Mouse (Mus musculus): ENCODE measurements around the gene Slc38a9. TPM values are rescaled to one million over a fixed set of nuclear protein-coding genes. Genes with fewer than 3 reads are reported as not detected.

Slc38a9 gene
- 6.6 and 9.7 TPM in 2 replicates for polyA plus RNA-seq (2015; fragmentation: Nextera tagmentation; extraction: Ambion mirVana)

- peak; percentile 98 for ATAC-seq
- peak within 1 kb of the TSS; percentile 83 for H3K4me3 ChIP-seq (ENCODE audit: low read depth, low read length)
- TF ChIP-seq CTCF (IDR thresholded peaks at IDR 0.05; ENCODE audit: low read depth), result no peak
- peak within 1 kb of the TSS; percentile 78 for H3K9ac ChIP-seq (ENCODE audit: low read depth, low read length)
- H3K27me3 ChIP-seq (replicated peaks; ENCODE audit: control insufficient read depth, insufficient read depth, low read length), result no peaks in the 10 kb centered on the region; the same call in 1 of the 2 replicates
- H3K9me3 ChIP-seq (ENCODE audit: control insufficient read depth), result no peaks in the 10 kb centered on the region
- peak within 1 kb of the TSS; percentile 95 for H3K4me2 ChIP-seq (replicated peaks; ENCODE audit: low read depth)
- H3K27ac ChIP-seq (ENCODE audit: low read depth, low read length), result no peak within 1 kb of the TSS
- H3K36me3 ChIP-seq (ENCODE audit: control insufficient read depth, insufficient read depth), result no peaks in the 10 kb centered on the region
- under 1% methylated on average over 33 of the region's 33 CpGs for WGBS
- H3K4me1 ChIP-seq (replicated peaks; ENCODE audit: control insufficient read depth, insufficient read depth, low read length), result 0 out of 2 replicates have a peak, but pooled peaks cover 3% of the 10 kb centered on the region
These were observed at the start of gene Slc38a9 for GRCm38 (mm10) chr13:112660574-112661381. TSS of gene Slc38a9 (plus strand) at chr13:112660751.

DNA sequence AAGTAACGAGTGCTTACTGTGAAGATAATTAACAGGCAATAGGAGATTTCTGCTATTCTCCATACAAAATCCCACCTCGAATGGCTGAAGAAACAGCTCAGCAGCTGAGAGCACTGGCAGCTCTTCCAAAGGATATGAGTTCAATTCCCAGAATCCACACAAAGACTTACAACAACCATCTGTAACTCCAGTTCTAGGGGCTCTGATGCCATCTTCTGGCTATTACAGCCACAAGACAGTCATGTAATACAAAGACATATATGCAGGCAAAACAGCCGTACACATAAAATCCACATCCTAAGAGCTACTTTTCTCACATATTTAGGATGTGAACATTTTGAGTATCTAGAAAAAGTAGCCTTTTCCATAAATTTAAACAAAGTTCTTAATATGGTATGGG is 39.0 kb upstream of the Slc38a9 start:
- Histone ChIP-seq H3K4me1 (replicated peaks; ENCODE audit: control insufficient read depth, insufficient read depth, low read length) (no peaks in the 10 kb centered on the region), H3K36me3 (ENCODE audit: control insufficient read depth, insufficient read depth) (no peaks in the 10 kb centered on the region), H3K27ac (ENCODE audit: low read depth, low read length) (no peak overlapping the region), H3K4me3 (ENCODE audit: low read depth, low read length) (no peak overlapping the region), H3K9me3 (ENCODE audit: control insufficient read depth) (no peaks in the 10 kb centered on the region), H3K27me3 (replicated peaks; ENCODE audit: control insufficient read depth, insufficient read depth, low read length) (no peaks in the 10 kb centered on the region), H3K4me2 (replicated peaks; ENCODE audit: low read depth) (no peak overlapping the region), H3K9ac (ENCODE audit: low read depth, low read length) (no peak overlapping the region)
- 53% methylated on average over 3 of the region's 3 CpGs for WGBS
- peak; percentile 52 for TF ChIP-seq CTCF (IDR thresholded peaks at IDR 0.05; ENCODE audit: low read depth)
- no peak for ATAC-seq

GRCm38 (mm10) chr13:112623656-112624055 is 36.9 kb upstream of the Slc38a9 start:
- ATAC-seq, result no peak
- WGBS, result 58% methylated on average over 7 of the region's 7 CpGs
- H3K36me3 ChIP-seq (ENCODE audit: control insufficient read depth, insufficient read depth), result no peaks in the 10 kb centered on the region
- no peaks in the 10 kb centered on the region for H3K9me3 ChIP-seq (ENCODE audit: control insufficient read depth)
- H3K4me2 ChIP-seq (replicated peaks; ENCODE audit: low read depth), result no peak overlapping the region
- no peak overlapping the region for H3K4me3 ChIP-seq (ENCODE audit: low read depth, low read length)
- no peaks in the 10 kb centered on the region for H3K4me1 ChIP-seq (replicated peaks; ENCODE audit: control insufficient read depth, insufficient read depth, low read length)
- no peak overlapping the region for H3K27ac ChIP-seq (ENCODE audit: low read depth, low read length)
- no peak overlapping the region for H3K9ac ChIP-seq (ENCODE audit: low read depth, low read length)
- no peak for TF ChIP-seq CTCF (IDR thresholded peaks at IDR 0.05; ENCODE audit: low read depth)
- H3K27me3 ChIP-seq (replicated peaks; ENCODE audit: control insufficient read depth, insufficient read depth, low read length), result no peaks in the 10 kb centered on the region

GRCm38 (mm10) chr13:112624622-112625021 is 35.9 kb upstream of the Slc38a9 start:
- no peaks in the 10 kb centered on the region for H3K27me3 ChIP-seq (replicated peaks; ENCODE audit: control insufficient read depth, insufficient read depth, low read length)
- 65% methylated on average over 3 of the region's 3 CpGs for WGBS
- no peak for TF ChIP-seq CTCF (IDR thresholded peaks at IDR 0.05; ENCODE audit: low read depth)
- no peak overlapping the region for H3K4me3 ChIP-seq (ENCODE audit: low read depth, low read length)
- H3K27ac ChIP-seq (ENCODE audit: low read depth, low read length), result no peak overlapping the region
- no peak for ATAC-seq
- H3K4me2 ChIP-seq (replicated peaks; ENCODE audit: low read depth), result no peak overlapping the region
- H3K9me3 ChIP-seq (ENCODE audit: control insufficient read depth), result no peaks in the 10 kb centered on the region
- no peaks in the 10 kb centered on the region for H3K36me3 ChIP-seq (ENCODE audit: control insufficient read depth, insufficient read depth)
- H3K4me1 ChIP-seq (replicated peaks; ENCODE audit: control insufficient read depth, insufficient read depth, low read length), result no peaks in the 10 kb centered on the region
- H3K9ac ChIP-seq (ENCODE audit: low read depth, low read length), result no peak overlapping the region

- Histone ChIP-seq H3K9ac (ENCODE audit: low read depth, low read length) (no peak overlapping the region), H3K4me3 (ENCODE audit: low read depth, low read length) (no peak overlapping the region), H3K27ac (ENCODE audit: low read depth, low read length) (no peak overlapping the region), H3K4me1 (replicated peaks; ENCODE audit: control insufficient read depth, insufficient read depth, low read length) (no peaks in the 10 kb centered on the region), H3K4me2 (replicated peaks; ENCODE audit: low read depth) (no peak overlapping the region), H3K27me3 (replicated peaks; ENCODE audit: control insufficient read depth, insufficient read depth, low read length) (no peaks in the 10 kb centered on the region), H3K9me3 (ENCODE audit: control insufficient read depth) (no peaks in the 10 kb centered on the region), H3K36me3 (ENCODE audit: control insufficient read depth, insufficient read depth) (no peaks in the 10 kb centered on the region)
- no peak for ATAC-seq
- no peak for TF ChIP-seq CTCF (IDR thresholded peaks at IDR 0.05; ENCODE audit: low read depth)
These were observed 35.0 kb upstream of the Slc38a9 start for GRCm38 (mm10) chr13:112625566-112625965.

- Histone ChIP-seq H3K4me1 (replicated peaks; ENCODE audit: control insufficient read depth, insufficient read depth, low read length) (no peaks in the 10 kb centered on the region), H3K9me3 (ENCODE audit: control insufficient read depth) (no peaks in the 10 kb centered on the region), H3K4me3 (ENCODE audit: low read depth, low read length) (no peak overlapping the region), H3K4me2 (replicated peaks; ENCODE audit: low read depth) (no peak overlapping the region), H3K27ac (ENCODE audit: low read depth, low read length) (no peak overlapping the region), H3K9ac (ENCODE audit: low read depth, low read length) (no peak overlapping the region), H3K36me3 (ENCODE audit: control insufficient read depth, insufficient read depth) (no peaks in the 10 kb centered on the region), H3K27me3 (replicated peaks; ENCODE audit: control insufficient read depth, insufficient read depth, low read length) (no peaks in the 10 kb centered on the region)
- 67% methylated on average over 7 of the region's 7 CpGs for WGBS
- TF ChIP-seq CTCF (IDR thresholded peaks at IDR 0.05; ENCODE audit: low read depth), result no peak
- no peak for ATAC-seq
These were observed 25.2 kb upstream of the Slc38a9 start for GRCm38 (mm10) chr13:112635174-112635837.

Measured in intestine, postnatal 0 days (tissue).